Mouse (Mus musculus): ENCODE measurements around the gene Tmf1. TPM values are rescaled to one million over a fixed set of nuclear protein-coding genes. Genes with fewer than 3 reads are reported as not detected.

Tmf1 gene
- 0.52 and 2.5 TPM in 2 replicates for polyA plus RNA-seq (2012; ENCODE audit: insufficient read depth, low replicate concordance)

DNA sequence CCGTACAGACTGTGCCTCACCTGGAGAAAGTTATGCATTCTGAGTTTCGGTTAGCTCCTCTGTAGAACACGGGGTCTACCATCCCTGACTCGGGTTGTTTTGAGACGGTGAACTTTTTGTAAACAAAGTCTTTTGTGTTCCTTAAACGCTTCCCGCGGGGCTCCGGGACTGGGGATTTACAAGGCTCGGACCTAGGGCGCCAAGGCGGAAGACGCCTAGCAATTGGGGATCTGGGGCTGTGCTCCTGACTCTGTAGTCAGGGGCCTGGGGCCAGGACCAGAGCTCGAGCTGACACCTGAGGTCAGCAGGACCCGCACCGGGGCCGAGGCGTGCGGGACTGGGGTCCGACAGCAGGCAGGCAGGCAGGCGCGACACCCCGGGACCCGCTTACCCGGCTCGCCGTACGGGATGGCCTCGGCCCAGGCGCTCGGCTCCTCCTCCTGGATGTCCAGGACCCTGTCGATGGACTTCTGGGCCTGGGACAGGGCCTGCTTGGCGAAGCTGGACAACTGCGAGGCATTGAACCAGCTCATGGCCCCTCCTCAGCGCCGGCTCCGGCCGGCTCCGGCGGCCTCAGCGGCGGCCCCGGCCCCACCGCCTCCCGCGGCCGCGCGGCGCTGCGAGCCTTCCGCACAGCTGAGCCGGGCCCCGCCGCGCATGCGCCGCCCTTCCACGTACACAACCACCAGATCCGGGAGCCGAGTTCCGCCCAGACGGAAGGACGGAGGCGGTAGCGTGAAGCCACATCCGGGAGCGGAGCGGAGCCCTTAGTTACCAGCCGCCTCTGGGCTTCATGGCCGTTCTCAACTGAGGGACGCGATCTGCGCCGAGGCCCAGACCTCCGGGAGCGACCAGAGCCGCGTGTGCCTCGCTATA, at the start of gene Tmf1:
TSS of gene Tmf1 (minus strand) at position 632 of the 876 bp plus-strand sequence.
- Histone ChIP-seq H3K4me3 (replicated peaks) (peak within 1 kb of the TSS; percentile 97), H3K9me3 (no peaks in the 10 kb centered on the region), H3K4me1 (peaks cover 65% of the 10 kb centered on the region), H3K36me3 (replicated peaks; ENCODE audit: low read length) (peaks cover 36% of the 10 kb centered on the region), H3K27me3 (replicated peaks) (no peaks in the 10 kb centered on the region)
- TF ChIP-seq FLI1 (IDR thresholded peaks at IDR 0.05; ENCODE audit: low read length) (no peak), GATA1 (IDR thresholded peaks at IDR 0.05; ENCODE audit: borderline replicate concordance, low read length) (no peak)

DNA sequence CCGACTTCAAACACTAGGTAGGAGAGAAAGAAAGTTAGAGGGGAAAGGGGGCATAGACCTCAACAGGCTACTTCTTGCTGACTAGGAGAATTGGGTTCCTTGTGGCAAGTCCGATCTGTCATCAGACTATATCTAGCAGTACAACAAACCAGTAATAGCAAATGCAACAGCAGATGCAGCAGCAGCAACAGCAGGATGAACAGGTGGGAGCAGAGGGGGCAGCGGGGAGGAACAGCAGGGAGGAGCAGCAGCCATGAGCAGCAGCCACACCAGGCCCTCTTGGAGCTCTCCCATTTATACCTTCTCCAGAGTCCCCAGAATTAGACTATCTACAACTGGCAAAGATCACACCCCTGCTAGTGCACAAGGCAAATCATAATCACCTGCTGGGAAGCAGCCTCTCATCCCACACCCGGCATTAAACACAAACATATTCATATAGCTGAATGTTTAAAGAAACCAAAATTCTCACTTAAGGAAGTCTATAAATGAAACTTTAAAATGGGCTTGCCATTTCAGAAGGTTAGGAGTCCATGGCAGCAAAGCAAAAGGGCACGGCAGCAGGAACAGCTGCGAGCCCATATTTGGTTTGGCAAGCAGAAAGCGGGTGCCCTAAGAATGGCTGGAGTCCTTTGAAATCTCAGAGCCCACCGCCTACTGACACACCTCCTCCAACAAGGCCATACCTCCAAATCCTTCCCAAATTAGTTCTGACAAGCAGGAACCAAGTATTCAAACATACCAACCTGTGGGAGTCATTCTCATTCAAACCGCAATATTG, 48.3 kb upstream of the Tmf1 start:
- Histone ChIP-seq H3K4me3 (replicated peaks) (no peak overlapping the region), H3K9me3 (no peaks in the 10 kb centered on the region), H3K36me3 (replicated peaks; ENCODE audit: low read length) (peaks cover 80% of the 10 kb centered on the region), H3K27me3 (replicated peaks) (no peaks in the 10 kb centered on the region), H3K4me1 (peaks cover 51% of the 10 kb centered on the region)
- TF ChIP-seq FLI1 (IDR thresholded peaks at IDR 0.05; ENCODE audit: low read length) (no peak), GATA1 (IDR thresholded peaks at IDR 0.05; ENCODE audit: borderline replicate concordance, low read length) (no peak)

DNA sequence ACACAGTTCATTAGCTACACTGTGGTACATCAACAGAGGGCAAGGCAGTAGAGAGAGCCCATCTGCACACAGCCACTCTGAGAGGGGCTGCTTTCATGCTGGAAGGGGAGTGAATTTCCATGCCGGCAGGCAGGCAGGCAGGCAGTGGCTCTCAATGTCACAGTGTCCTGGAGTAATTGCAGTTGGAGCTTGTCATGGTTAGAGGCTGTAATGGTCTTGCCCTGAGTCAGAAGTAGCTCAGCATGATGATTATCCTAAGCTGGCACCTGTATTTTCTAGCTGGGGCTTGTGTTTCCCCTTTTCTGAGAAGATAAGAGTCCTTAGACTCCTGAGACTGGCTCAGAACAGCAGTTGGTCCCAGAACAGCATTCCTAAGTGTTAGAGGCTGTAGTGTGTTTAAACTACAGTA, 47.2 kb upstream of the Tmf1 start:
- Histone ChIP-seq H3K4me1 (peaks cover 63% of the 10 kb centered on the region), H3K9me3 (no peaks in the 10 kb centered on the region), H3K27me3 (replicated peaks) (no peaks in the 10 kb centered on the region), H3K4me3 (replicated peaks) (peak overlapping the region; percentile 59), H3K36me3 (replicated peaks; ENCODE audit: low read length) (peaks cover 75% of the 10 kb centered on the region)
- TF ChIP-seq GATA1 (IDR thresholded peaks at IDR 0.05; ENCODE audit: borderline replicate concordance, low read length) (no peak), FLI1 (IDR thresholded peaks at IDR 0.05; ENCODE audit: low read length) (no peak)

DNA sequence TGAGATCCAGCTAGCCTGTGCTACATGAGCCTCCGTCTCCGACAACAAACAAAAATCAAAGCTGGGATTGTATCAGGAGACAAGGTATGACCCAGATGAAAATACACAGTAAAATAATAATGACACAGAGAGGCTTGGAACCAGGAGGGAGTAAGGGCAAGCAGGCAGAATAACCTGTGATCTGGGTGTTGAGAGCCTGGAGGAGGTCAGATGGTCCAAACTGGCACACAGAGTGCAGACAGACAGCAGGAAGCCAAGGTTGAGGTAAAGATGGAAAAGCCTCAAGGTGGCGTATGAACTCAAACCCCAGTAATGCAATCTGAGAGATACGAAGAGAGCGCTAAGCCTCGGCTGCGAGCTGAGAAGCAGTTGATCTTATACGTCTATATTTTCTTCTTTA, 45.6 kb upstream of the Tmf1 start:
- no peaks in the 10 kb centered on the region for H3K9me3 ChIP-seq
- no peak overlapping the region for H3K4me3 ChIP-seq (replicated peaks)
- H3K36me3 ChIP-seq (replicated peaks; ENCODE audit: low read length) = peaks cover 67% of the 10 kb centered on the region
- H3K4me1 ChIP-seq = peaks cover 76% of the 10 kb centered on the region
- H3K27me3 ChIP-seq (replicated peaks) = no peaks in the 10 kb centered on the region
- no peak for TF ChIP-seq FLI1 (IDR thresholded peaks at IDR 0.05; ENCODE audit: low read length)
- TF ChIP-seq GATA1 (IDR thresholded peaks at IDR 0.05; ENCODE audit: borderline replicate concordance, low read length) = no peak

DNA sequence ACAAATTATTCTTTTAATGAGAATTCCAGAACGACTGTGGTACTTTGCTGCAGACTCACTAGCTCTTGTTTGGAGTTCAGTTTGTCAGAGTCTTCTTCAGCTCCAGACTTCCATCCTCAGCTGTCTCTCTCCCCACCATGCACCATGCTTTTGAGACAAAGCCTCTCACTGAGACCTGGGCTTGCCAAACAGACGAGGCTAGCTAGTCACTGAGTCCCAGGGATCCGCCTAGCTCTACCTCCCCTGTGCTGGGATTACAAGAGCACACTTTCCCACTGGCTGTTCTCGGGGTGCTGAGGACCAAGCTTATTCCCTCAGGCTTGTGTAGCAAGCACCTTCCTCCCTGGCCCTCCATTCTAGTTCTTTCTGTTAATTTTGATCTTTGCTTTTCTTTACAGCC, 44.6 kb upstream of the Tmf1 start:
- Histone ChIP-seq H3K4me1 (peaks cover 82% of the 10 kb centered on the region), H3K4me3 (replicated peaks) (peak overlapping the region; percentile 82), H3K36me3 (replicated peaks; ENCODE audit: low read length) (peaks cover 66% of the 10 kb centered on the region), H3K9me3 (no peaks in the 10 kb centered on the region), H3K27me3 (replicated peaks) (no peaks in the 10 kb centered on the region)
- TF ChIP-seq GATA1 (IDR thresholded peaks at IDR 0.05; ENCODE audit: borderline replicate concordance, low read length) (no peak), FLI1 (IDR thresholded peaks at IDR 0.05; ENCODE audit: low read length) (no peak)

DNA sequence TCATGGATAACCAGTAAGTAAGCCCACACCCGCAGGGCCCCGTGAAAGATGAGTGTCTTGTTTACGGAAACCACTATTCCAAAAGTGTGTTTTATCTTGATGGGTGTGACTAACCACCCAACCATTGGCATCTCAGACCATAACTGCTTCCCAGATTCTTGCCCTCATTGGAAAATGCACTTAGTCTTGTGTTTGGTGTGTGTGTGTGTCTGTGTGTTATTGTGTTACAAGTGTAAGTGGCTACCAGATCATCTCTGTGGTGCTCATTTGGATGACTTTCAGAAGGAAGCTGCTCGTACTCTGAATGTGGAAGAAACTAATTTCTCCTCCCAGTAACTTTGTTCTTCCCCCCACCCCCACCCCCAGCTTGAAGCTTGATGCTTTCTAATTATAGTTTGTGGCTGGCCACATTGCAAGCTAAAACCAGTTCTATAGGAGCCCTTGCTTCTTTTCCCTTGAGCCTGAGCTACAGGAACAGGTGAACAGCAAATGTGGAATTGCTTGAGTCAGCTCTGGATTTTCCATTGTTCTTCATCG, 44.1 kb upstream of the Tmf1 start:
- no peak for TF ChIP-seq FLI1 (IDR thresholded peaks at IDR 0.05; ENCODE audit: low read length)
- no peak for TF ChIP-seq GATA1 (IDR thresholded peaks at IDR 0.05; ENCODE audit: borderline replicate concordance, low read length)
- H3K36me3 ChIP-seq (replicated peaks; ENCODE audit: low read length) = peaks cover 64% of the 10 kb centered on the region
- no peaks in the 10 kb centered on the region for H3K27me3 ChIP-seq (replicated peaks)
- peaks cover 87% of the 10 kb centered on the region for H3K4me1 ChIP-seq
- peak overlapping the region; percentile 87 for H3K4me3 ChIP-seq (replicated peaks)
- H3K9me3 ChIP-seq = no peaks in the 10 kb centered on the region

DNA sequence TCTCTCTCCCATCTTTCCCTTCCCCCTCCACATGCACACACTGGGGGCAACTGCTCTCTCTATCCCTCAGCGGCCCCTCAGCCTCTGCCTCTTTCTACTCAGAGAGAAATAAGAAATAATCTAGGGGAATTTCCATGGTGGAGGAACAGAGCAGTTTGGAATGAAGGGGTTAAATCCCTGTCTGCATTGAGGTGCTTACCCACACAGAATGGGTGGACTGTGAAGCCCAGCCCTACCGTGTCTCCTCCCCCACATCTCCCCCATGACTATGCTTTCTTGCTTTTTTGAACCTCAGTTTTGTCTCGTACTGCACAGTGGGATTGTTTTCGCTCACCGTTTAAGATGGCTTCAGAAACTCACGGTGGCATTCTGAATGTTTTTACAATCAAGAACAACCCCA, 43.4 kb upstream of the Tmf1 start:
- no peak for TF ChIP-seq FLI1 (IDR thresholded peaks at IDR 0.05; ENCODE audit: low read length)
- no peak for TF ChIP-seq GATA1 (IDR thresholded peaks at IDR 0.05; ENCODE audit: borderline replicate concordance, low read length)
- H3K27me3 ChIP-seq (replicated peaks) = no peaks in the 10 kb centered on the region
- peak overlapping the region; percentile 87 for H3K4me3 ChIP-seq (replicated peaks)
- no peaks in the 10 kb centered on the region for H3K9me3 ChIP-seq
- peaks cover 89% of the 10 kb centered on the region for H3K4me1 ChIP-seq
- peaks cover 59% of the 10 kb centered on the region for H3K36me3 ChIP-seq (replicated peaks; ENCODE audit: low read length)

DNA sequence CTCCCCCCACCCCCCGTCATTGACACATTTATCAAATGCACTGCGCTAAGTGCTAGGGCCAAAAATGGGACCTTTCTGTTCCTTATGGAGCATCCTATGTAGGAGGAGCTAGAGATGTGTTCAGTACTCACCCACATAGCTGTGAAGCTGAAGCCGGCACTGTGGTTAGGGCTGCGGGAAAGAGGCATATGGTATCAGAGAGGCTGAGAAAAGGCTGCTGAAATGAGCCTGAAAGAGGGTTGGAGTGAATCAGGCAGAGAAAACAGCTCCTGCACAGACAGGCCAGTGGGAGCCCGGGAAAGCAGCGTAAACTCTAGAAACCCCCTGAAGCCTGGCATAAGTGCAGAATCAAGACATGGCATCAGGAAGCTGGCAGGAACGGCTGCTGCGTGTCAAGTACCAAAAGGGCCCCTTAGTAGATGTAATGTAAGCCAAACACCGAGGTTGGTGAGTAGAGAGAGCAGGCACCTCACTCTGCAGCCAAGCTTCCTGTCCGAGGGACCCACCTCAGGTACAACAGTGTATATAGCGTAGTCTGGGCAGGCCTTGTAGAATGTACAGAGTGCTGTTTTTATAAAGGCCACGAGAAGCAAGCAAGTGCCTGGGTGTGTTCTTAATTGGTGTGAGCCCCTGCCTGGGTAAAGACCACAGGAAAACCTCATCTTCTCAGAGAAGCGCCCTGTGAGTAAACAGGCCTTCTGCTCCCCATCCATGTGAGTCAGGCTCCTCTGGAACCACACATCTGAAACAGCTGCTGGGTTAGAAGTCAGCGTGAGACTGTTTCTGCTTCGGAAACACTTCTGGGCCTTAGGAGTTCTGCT, 42.5 kb upstream of the Tmf1 start:
- no peak for TF ChIP-seq FLI1 (IDR thresholded peaks at IDR 0.05; ENCODE audit: low read length)
- no peak for TF ChIP-seq GATA1 (IDR thresholded peaks at IDR 0.05; ENCODE audit: borderline replicate concordance, low read length)
- Histone ChIP-seq H3K36me3 (replicated peaks; ENCODE audit: low read length) (peaks cover 57% of the 10 kb centered on the region), H3K27me3 (replicated peaks) (no peaks in the 10 kb centered on the region), H3K9me3 (no peaks in the 10 kb centered on the region), H3K4me1 (peaks cover 91% of the 10 kb centered on the region), H3K4me3 (replicated peaks) (peak overlapping the region; percentile 87)

DNA sequence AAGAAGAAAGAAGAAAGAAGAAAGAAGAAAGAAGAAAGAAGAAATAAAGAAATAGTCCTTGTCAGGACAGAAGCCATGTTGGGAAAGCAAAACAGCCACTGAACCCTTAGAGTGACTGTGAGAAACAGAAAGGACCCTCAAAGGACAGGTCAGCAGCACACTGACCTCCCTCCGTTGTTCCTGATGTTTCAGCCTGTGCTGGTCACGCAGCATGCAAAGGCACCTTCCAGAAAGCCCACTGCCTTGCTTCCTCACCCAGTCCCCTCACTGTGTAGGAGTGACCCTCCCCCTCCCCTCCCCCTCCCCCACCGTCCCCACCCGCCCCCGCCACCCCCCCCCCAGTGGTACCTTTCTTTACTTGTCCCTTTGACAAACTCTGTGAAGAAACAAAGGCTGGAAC, 41.8 kb upstream of the Tmf1 start:
- peak overlapping the region; percentile 71 for H3K4me3 ChIP-seq (replicated peaks)
- TF ChIP-seq FLI1 (IDR thresholded peaks at IDR 0.05; ENCODE audit: low read length) (no peak), GATA1 (IDR thresholded peaks at IDR 0.05; ENCODE audit: borderline replicate concordance, low read length) (no peak)
- H3K4me1 ChIP-seq = peaks cover 91% of the 10 kb centered on the region
- H3K36me3 ChIP-seq (replicated peaks; ENCODE audit: low read length) = peaks cover 56% of the 10 kb centered on the region
- H3K9me3 ChIP-seq = no peaks in the 10 kb centered on the region
- H3K27me3 ChIP-seq (replicated peaks) = no peaks in the 10 kb centered on the region
